Mouse (Mus musculus): ENCODE data around the gene 2410004B18Rik. TPM values are rescaled to one million over a fixed set of nuclear protein-coding genes. Genes with fewer than 3 reads are reported as not detected.

2410004B18Rik gene
- 50.7 and 61.1 TPM in 2 replicates for polyA plus RNA-seq (2015; fragmentation: Nextera tagmentation; extraction: Ambion mirVana)

- H3K27me3 ChIP-seq: no peaks in the 10 kb centered on the region
- peak within 1 kb of the TSS; percentile 96 for H3K9ac ChIP-seq
- under 1% methylated on average over 64 of the region's 70 CpGs for WGBS
- H3K9me3 ChIP-seq: no peaks in the 10 kb centered on the region
- peak within 1 kb of the TSS; percentile 97 for H3K4me3 ChIP-seq
- peak within 1 kb of the TSS; percentile 65 for H3K27ac ChIP-seq
- peaks cover 33% of the 10 kb centered on the region for H3K4me1 ChIP-seq
- H3K4me2 ChIP-seq: peak within 1 kb of the TSS; percentile 81
- peaks cover 39% of the 10 kb centered on the region for H3K36me3 ChIP-seq
- peak; percentile 86 for ATAC-seq (ENCODE audit: insufficient number of reproducible peaks, insufficient read depth, low FRiP score, low TSS enrichment, low read depth)
Observed at GRCm38 (mm10) chr3:145937505-145938404, at the start of gene 2410004B18Rik. Gene 2410004B18Rik (plus strand): TSS chr3:145938014.

- Histone ChIP-seq H3K9ac (no peak overlapping the region), H3K4me1 (peaks cover 10% of the 10 kb centered on the region), H3K27ac (no peak overlapping the region), H3K9me3 (no peaks in the 10 kb centered on the region), H3K4me3 (no peak overlapping the region), H3K36me3 (no peaks in the 10 kb centered on the region), H3K27me3 (no peaks in the 10 kb centered on the region), H3K4me2 (no peak overlapping the region)
- ATAC-seq (ENCODE audit: insufficient number of reproducible peaks, insufficient read depth, low FRiP score, low TSS enrichment, low read depth): no peak
- 79% methylated on average over 18 of the region's 18 CpGs for WGBS
Observed at GRCm38 (mm10) chr3:145890346-145891132, 47.3 kb upstream of the 2410004B18Rik start.

GRCm38 (mm10) chr3:145892451-145892850 is 45.4 kb upstream of the 2410004B18Rik start:
- Histone ChIP-seq H3K27me3 (no peaks in the 10 kb centered on the region), H3K9me3 (no peaks in the 10 kb centered on the region), H3K4me1 (no peaks in the 10 kb centered on the region; the same call in 1 of the 2 replicates), H3K4me2 (no peak overlapping the region), H3K4me3 (no peak overlapping the region), H3K27ac (no peak overlapping the region), H3K36me3 (no peaks in the 10 kb centered on the region), H3K9ac (no peak overlapping the region)
- WGBS: 77% methylated on average over 3 of the region's 3 CpGs
- ATAC-seq (ENCODE audit: insufficient number of reproducible peaks, insufficient read depth, low FRiP score, low TSS enrichment, low read depth): no peak

GRCm38 (mm10) chr3:145894131-145894530 is 43.7 kb upstream of the 2410004B18Rik start:
- no peak overlapping the region for H3K27ac ChIP-seq
- no peaks in the 10 kb centered on the region for H3K36me3 ChIP-seq
- no peaks in the 10 kb centered on the region for H3K9me3 ChIP-seq
- no peak for ATAC-seq (ENCODE audit: insufficient number of reproducible peaks, insufficient read depth, low FRiP score, low TSS enrichment, low read depth)
- no peak overlapping the region for H3K4me2 ChIP-seq
- H3K27me3 ChIP-seq: no peaks in the 10 kb centered on the region
- 85% methylated on average over 12 of the region's 12 CpGs for WGBS
- H3K4me1 ChIP-seq: no peaks in the 10 kb centered on the region; the same call in 1 of the 2 replicates
- H3K4me3 ChIP-seq: no peak overlapping the region
- no peak overlapping the region for H3K9ac ChIP-seq

- WGBS: 87% methylated on average over 11 of the region's 11 CpGs
- Histone ChIP-seq H3K27ac (no peak overlapping the region), H3K36me3 (no peaks in the 10 kb centered on the region), H3K4me2 (no peak overlapping the region), H3K4me1 (no peaks in the 10 kb centered on the region), H3K9me3 (no peaks in the 10 kb centered on the region), H3K4me3 (no peak overlapping the region), H3K27me3 (no peaks in the 10 kb centered on the region), H3K9ac (no peak overlapping the region)
- ATAC-seq (ENCODE audit: insufficient number of reproducible peaks, insufficient read depth, low FRiP score, low TSS enrichment, low read depth): no peak
Observed at GRCm38 (mm10) chr3:145897749-145898148, 40.1 kb upstream of the 2410004B18Rik start.

- no peak for ATAC-seq (ENCODE audit: insufficient number of reproducible peaks, insufficient read depth, low FRiP score, low TSS enrichment, low read depth)
- H3K4me1 ChIP-seq: no peaks in the 10 kb centered on the region
- H3K4me2 ChIP-seq: no peak overlapping the region
- no peak overlapping the region for H3K4me3 ChIP-seq
- H3K9ac ChIP-seq: no peak overlapping the region
- H3K36me3 ChIP-seq: no peaks in the 10 kb centered on the region
- H3K27ac ChIP-seq: no peak overlapping the region
- 85% methylated on average over 8 of the region's 8 CpGs for WGBS
- no peaks in the 10 kb centered on the region for H3K27me3 ChIP-seq
- no peaks in the 10 kb centered on the region for H3K9me3 ChIP-seq
Observed at GRCm38 (mm10) chr3:145899832-145900231, 38.0 kb upstream of the 2410004B18Rik start.

- ATAC-seq (ENCODE audit: insufficient number of reproducible peaks, insufficient read depth, low FRiP score, low TSS enrichment, low read depth): no peak
- H3K9ac ChIP-seq: no peak overlapping the region
- no peaks in the 10 kb centered on the region for H3K27me3 ChIP-seq
- no peak overlapping the region for H3K4me3 ChIP-seq
- WGBS: 84% methylated on average over 8 of the region's 8 CpGs
- H3K4me1 ChIP-seq: peaks cover 5% of the 10 kb centered on the region; the same call in 1 of the 2 replicates
- no peak overlapping the region for H3K27ac ChIP-seq
- no peaks in the 10 kb centered on the region for H3K9me3 ChIP-seq
- no peak overlapping the region for H3K4me2 ChIP-seq
- H3K36me3 ChIP-seq: no peaks in the 10 kb centered on the region
Observed at GRCm38 (mm10) chr3:145903530-145903929, 34.3 kb upstream of the 2410004B18Rik start.

- ATAC-seq (ENCODE audit: insufficient number of reproducible peaks, insufficient read depth, low FRiP score, low TSS enrichment, low read depth): no peak; the same call in 1 of the 2 replicates
- whole genome bisulfite sequencing: 48% methylated on average over 22 of the region's 22 CpGs
- Histone ChIP-seq H3K27ac (no peak overlapping the region), H3K4me1 (peaks cover 5% of the 10 kb centered on the region; the same call in 1 of the 2 replicates), H3K9ac (0 out of 2 replicates have a peak overlapping the region, but pooled peaks have one; percentile 21), H3K27me3 (no peaks in the 10 kb centered on the region), H3K4me3 (no peak overlapping the region), H3K9me3 (no peaks in the 10 kb centered on the region), H3K4me2 (peak overlapping the region; percentile 49), H3K36me3 (no peaks in the 10 kb centered on the region)
Observed at GRCm38 (mm10) chr3:145904850-145905776, 32.7 kb upstream of the 2410004B18Rik start.

GRCm38 (mm10) chr3:145906582-145906981 is 31.2 kb upstream of the 2410004B18Rik start:
- Histone ChIP-seq H3K9me3 (no peaks in the 10 kb centered on the region), H3K27ac (no peak overlapping the region), H3K4me3 (no peak overlapping the region), H3K4me2 (no peak overlapping the region), H3K27me3 (no peaks in the 10 kb centered on the region), H3K4me1 (peaks cover 5% of the 10 kb centered on the region; the same call in 1 of the 2 replicates), H3K9ac (no peak overlapping the region), H3K36me3 (no peaks in the 10 kb centered on the region)
- 87% methylated on average over 9 of the region's 9 CpGs for WGBS
- no peak for ATAC-seq (ENCODE audit: insufficient number of reproducible peaks, insufficient read depth, low FRiP score, low TSS enrichment, low read depth)

- H3K9me3 ChIP-seq: no peaks in the 10 kb centered on the region
- no peaks in the 10 kb centered on the region for H3K36me3 ChIP-seq
- no peaks in the 10 kb centered on the region for H3K27me3 ChIP-seq
- H3K9ac ChIP-seq: no peak overlapping the region
- H3K27ac ChIP-seq: no peak overlapping the region
- no peak overlapping the region for H3K4me3 ChIP-seq
- no peak for ATAC-seq (ENCODE audit: insufficient number of reproducible peaks, insufficient read depth, low FRiP score, low TSS enrichment, low read depth)
- H3K4me2 ChIP-seq: no peak overlapping the region
- WGBS: 89% methylated on average over 7 of the region's 7 CpGs
- H3K4me1 ChIP-seq: no peaks in the 10 kb centered on the region
Observed at GRCm38 (mm10) chr3:145912512-145912911, 25.3 kb upstream of the 2410004B18Rik start.

GRCm38 (mm10) chr3:145913263-145913662 is 24.6 kb upstream of the 2410004B18Rik start:
- no peak for ATAC-seq (ENCODE audit: insufficient number of reproducible peaks, insufficient read depth, low FRiP score, low TSS enrichment, low read depth)
- Histone ChIP-seq H3K4me3 (no peak overlapping the region), H3K4me2 (no peak overlapping the region), H3K9ac (no peak overlapping the region), H3K9me3 (0 out of 2 replicates have a peak, but pooled peaks cover 2% of the 10 kb centered on the region), H3K36me3 (no peaks in the 10 kb centered on the region), H3K27me3 (no peaks in the 10 kb centered on the region), H3K4me1 (no peaks in the 10 kb centered on the region), H3K27ac (no peak overlapping the region)
- 62% methylated on average over 6 of the region's 6 CpGs for WGBS
